In the genomic region with DNA sequence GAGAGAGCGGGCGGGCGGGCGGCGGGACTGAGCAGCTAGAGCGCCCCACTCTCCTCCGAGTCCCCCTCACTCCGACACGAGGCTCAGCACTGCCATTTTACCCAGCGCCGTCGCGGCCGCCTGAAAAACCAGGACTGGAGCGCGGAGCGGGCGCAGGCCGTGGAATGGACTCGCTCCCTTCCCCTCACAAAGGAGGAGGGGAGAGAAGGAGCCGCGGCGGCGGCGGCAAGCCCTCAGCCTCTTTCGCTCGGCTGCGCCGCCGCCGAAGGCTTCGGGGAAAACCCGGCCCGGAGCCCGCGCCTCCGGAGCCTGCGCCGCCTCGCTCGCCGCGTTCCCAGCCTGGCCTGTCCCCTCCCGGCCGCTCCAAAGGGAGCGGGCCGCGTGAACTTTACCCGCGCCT, we compare ENCODE assay signal across 8 mouse cellular contexts. TPM values are rescaled to one million over a fixed set of nuclear protein-coding genes. Genes with fewer than 3 reads are reported as not detected.
DNase-seq lines count a peak whose midpoint lies in the region; ATAC-seq and TF ChIP-seq lines count a peak whose summit lies in the region.

No protein-coding gene starts in this region.

- no peaks in the 10 kb centered on the region for H3K27me3 ChIP-seq in heart, embryonic 11.5 days (ENCODE audit: control insufficient read depth, insufficient read depth, low read length)
- no peaks in the 10 kb centered on the region for H3K27me3 ChIP-seq in kidney, embryonic 15.5 days
- H3K27me3 ChIP-seq in limb, embryonic 15.5 days: no peaks in the 10 kb centered on the region

- H3K4me2 ChIP-seq in heart, embryonic 11.5 days: peak overlapping the region; percentile 90
- peak overlapping the region; percentile 93 for H3K4me2 ChIP-seq in kidney, embryonic 15.5 days
- peak overlapping the region; percentile 93 for H3K4me2 ChIP-seq in limb, embryonic 15.5 days

- TF ChIP-seq POLR2A in brain, embryonic 14.5 days (IDR thresholded peaks at IDR 0.05; ENCODE audit: borderline replicate concordance, extremely low read depth, insufficient read depth, insufficient read length, poor library complexity, severe bottlenecking): peak; percentile 21; the same call in 1 of the 2 replicates

- peak overlapping the region; percentile 100 for H3K27ac ChIP-seq in heart, embryonic 11.5 days (ENCODE audit: low read depth, low read length)
- H3K27ac ChIP-seq in kidney, embryonic 15.5 days: peak overlapping the region; percentile 100
- H3K27ac ChIP-seq in limb, embryonic 15.5 days: peak overlapping the region; percentile 100

- WGBS in heart, embryonic 11.5 days (ENCODE audit: insufficient replicate concordance): 1% methylated on average over 35 of the region's 50 CpGs
- WGBS in kidney, embryonic 15.5 days: under 1% methylated on average over 45 of the region's 50 CpGs
- 0% methylated on average over 37 of the region's 50 CpGs for WGBS in limb, embryonic 15.5 days

- H3K9ac ChIP-seq in heart, embryonic 11.5 days (ENCODE audit: low read depth, low read length): peak overlapping the region; percentile 96
- peak overlapping the region; percentile 100 for H3K9ac ChIP-seq in kidney, embryonic 15.5 days
- peak overlapping the region; percentile 100 for H3K9ac ChIP-seq in limb, embryonic 15.5 days

- peak; percentile 99 for DNase-seq in CD4-positive helper T cell, adult 2 months (ENCODE audit: low read depth, low spot score)
- peak; percentile 99 for DNase-seq in brain, embryonic 14.5 days (ENCODE audit: low read depth)
- peak; percentile 94 to 96 for DNase-seq in monocyte, adult 2 months (ENCODE audit: low read depth in 1 of 2, low spot score in 2 of 2)
- peak; percentile 98 to 99 for DNase-seq in spleen, postnatal 14 days (ENCODE audit: low spot score in 2 of 2)

- TF ChIP-seq CTCF in brain, embryonic 14.5 days (IDR thresholded peaks at IDR 0.05; ENCODE audit: borderline replicate concordance, extremely low read depth, insufficient read depth, insufficient read length): no peak

- no peaks in the 10 kb centered on the region for H3K9me3 ChIP-seq in heart, embryonic 11.5 days (replicated peaks; ENCODE audit: control insufficient read depth, low read length)
- H3K9me3 ChIP-seq in kidney, embryonic 15.5 days (replicated peaks): no peaks in the 10 kb centered on the region
- H3K9me3 ChIP-seq in limb, embryonic 15.5 days: no peaks in the 10 kb centered on the region

- H3K4me1 ChIP-seq in heart, embryonic 11.5 days (ENCODE audit: control insufficient read depth, insufficient read depth, low read length): peaks cover 30% of the 10 kb centered on the region
- H3K4me1 ChIP-seq in kidney, embryonic 15.5 days: peaks cover 42% of the 10 kb centered on the region
- peaks cover 36% of the 10 kb centered on the region for H3K4me1 ChIP-seq in limb, embryonic 15.5 days

- H3K36me3 ChIP-seq in heart, embryonic 11.5 days (ENCODE audit: control insufficient read depth, insufficient read depth, low read length): 0 out of 2 replicates have a peak, but pooled peaks cover under 1% of the 10 kb centered on the region
- H3K36me3 ChIP-seq in kidney, embryonic 15.5 days: peaks cover 1% of the 10 kb centered on the region; the same call in 1 of the 2 replicates
- peaks cover 4% of the 10 kb centered on the region; the same call in 1 of the 2 replicates for H3K36me3 ChIP-seq in limb, embryonic 15.5 days

- H3K4me3 ChIP-seq in heart, embryonic 11.5 days (ENCODE audit: low read depth, low read length): peak overlapping the region; percentile 99
- peak overlapping the region; percentile 79 for H3K4me3 ChIP-seq in kidney, embryonic 15.5 days (replicated peaks)
- peak overlapping the region; percentile 98 for H3K4me3 ChIP-seq in limb, embryonic 15.5 days

- peak; percentile 60 for ATAC-seq in erythroblast, adult 5-6 weeks (replicated peaks; ENCODE audit: low FRiP score, poor library complexity, severe bottlenecking)
- peak; percentile 81 for ATAC-seq in heart, embryonic 11.5 days (replicated peaks; ENCODE audit: insufficient number of reproducible peaks, low FRiP score, low TSS enrichment)
- ATAC-seq in kidney, embryonic 15.5 days (replicated peaks; ENCODE audit: low FRiP score): peak; percentile 84
- peak; percentile 86 for ATAC-seq in limb, embryonic 15.5 days (ENCODE audit: insufficient number of reproducible peaks, low FRiP score, low TSS enrichment, low read depth)

RNA-seq across cellular contexts. Expression of a gene that starts 2.3 kb away (rescaled TPM):
- polyA plus RNA-seq in brain, embryonic 14.5 days (2012; rRNA removed): 75.4 and 121 TPM in 2 replicates
- total RNA-seq in erythroblast, adult 5-6 weeks (2015; ENCODE audit: low replicate concordance): 31.1 and 41.2 TPM in 2 replicates
- 21.9 and 27.2 TPM in 2 replicates for total RNA-seq in erythroblast, adult 5-6 weeks (2017; ENCODE audit: low replicate concordance)
- 26.7 and 34.2 TPM in 2 replicates for polyA plus RNA-seq in heart, embryonic 11.5 days (2014; fragmentation: Nextera tagmentation; extraction: Ambion mirVana)
- 33.5 and 36.1 TPM in 2 replicates for polyA plus RNA-seq in kidney, embryonic 15.5 days (2015; fragmentation: Nextera tagmentation; extraction: Ambion mirVana)
- 21.7 and 24.2 TPM in 2 replicates for polyA plus RNA-seq in limb, embryonic 15.5 days (2015; fragmentation: Nextera tagmentation; extraction: Ambion mirVana)

Comparison
In these comparisons a context has a peak if more than half of its experiments do, and no peak if none do; other contexts are left out.
1. Peak in every context shown above with its lines: DNase-seq, ATAC-seq, H3K4me3 ChIP-seq and H3K27ac ChIP-seq.